Mouse (Mus musculus): Measurements from ENCODE around the gene Ap3d1.

The Ap3d1 gene

GRCm38 (mm10) chr10:80757717-80758116 is 15.7 kb upstream of the Ap3d1 start:
- peak; percentile 64 for DNase-seq (ENCODE audit: low spot score)

DNA sequence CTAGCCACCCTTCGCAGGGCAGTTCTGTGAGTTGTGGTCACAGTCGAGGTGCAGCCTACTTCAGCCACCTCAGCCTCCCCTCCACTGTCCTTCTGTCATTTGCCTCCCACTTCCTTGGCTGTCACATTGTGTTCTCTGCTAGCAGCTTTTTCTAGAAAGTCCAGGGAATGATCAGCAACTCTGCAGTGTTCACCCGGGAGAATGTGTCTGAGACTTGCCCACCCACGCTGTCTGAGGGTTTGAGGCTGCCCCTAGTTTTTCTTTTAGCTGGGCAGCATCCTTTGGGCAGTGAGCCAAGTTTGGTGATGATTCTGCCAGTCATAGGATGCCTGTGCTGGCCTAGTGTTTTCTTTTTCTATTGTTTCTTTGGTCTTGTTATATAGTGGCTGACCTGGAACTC is 14.9 kb upstream of the Ap3d1 start:
- DNase-seq (ENCODE audit: low spot score) = no peak

GRCm38 (mm10) chr10:80756509-80756908 is 14.4 kb upstream of the Ap3d1 start:
- DNase-seq (ENCODE audit: low spot score) = no peak

DNA sequence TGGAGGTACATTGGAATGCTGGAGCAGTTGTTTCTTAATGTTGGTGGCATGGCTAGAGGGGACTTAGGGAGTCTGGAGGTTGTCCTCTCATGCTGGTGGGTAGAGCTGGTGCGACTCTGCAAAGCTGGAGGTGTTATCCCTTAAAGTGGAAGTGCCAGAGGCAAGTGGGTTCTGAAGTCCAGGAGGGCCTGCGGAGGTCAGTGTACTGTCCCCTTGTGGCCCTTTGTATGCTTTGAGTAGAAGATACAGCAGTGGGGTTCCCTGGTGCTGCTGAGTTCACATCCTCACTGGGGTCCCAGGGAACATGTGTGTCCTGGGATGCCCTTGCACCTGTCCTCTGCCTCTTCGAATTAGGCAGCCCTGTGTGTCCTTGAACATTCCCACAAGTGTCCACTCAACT is 14.0 kb upstream of the Ap3d1 start:
- DNase-seq (ENCODE audit: low spot score) = no peak

- DNase-seq (ENCODE audit: low spot score) = no peak
Measured at GRCm38 (mm10) chr10:80755291-80756015, 13.4 kb upstream of the Ap3d1 start.

DNA sequence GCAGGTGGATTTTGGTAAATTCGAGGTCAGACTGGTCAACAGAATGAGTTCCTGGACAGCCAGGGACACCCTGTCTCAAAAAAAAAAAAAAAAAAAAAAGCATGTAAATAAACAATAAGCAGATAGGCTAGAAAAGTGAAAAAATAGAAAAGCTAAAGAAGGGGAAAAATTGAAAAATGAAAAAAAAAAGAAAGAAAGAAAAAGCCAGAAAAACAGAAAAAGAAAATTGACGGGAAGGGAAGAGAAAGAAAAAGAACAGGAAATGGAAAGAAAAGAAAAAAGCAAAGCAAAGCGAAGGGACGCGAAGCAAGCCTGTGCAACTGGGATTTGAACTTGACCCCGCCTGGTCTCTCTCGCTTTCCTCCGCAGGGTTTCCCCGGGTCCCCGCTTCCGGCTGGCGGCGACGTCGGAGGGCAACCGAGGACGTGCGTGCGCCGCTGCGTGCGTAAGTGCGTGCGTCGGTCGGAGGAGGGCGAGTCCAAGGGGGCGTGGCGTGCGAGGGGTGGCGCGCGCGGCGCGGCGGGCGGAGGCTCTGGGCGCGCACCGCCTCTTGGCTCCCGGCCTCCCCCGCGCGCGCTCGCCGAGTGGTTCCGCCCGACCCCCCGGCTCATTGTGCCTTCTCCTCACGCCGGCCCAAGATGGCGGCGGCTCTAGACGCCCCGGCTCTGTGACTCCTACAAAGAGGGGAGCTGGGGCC is 12.7 kb upstream of the Ap3d1 start, which contains the start of gene Dot1l:
Gene Dot1l (plus strand): TSS at position 613 of the 697 bp plus-strand sequence.
- peak; percentile 94 for DNase-seq (ENCODE audit: low spot score)

GRCm38 (mm10) chr10:80752079-80752625 is 10.1 kb upstream of the Ap3d1 start:
- peak; percentile 79 for DNase-seq (ENCODE audit: low spot score)

- peak; percentile 56 for DNase-seq (ENCODE audit: low spot score)
Measured at GRCm38 (mm10) chr10:80751188-80751832, 9.2 kb upstream of the Ap3d1 start.

GRCm38 (mm10) chr10:80748609-80749008 is 6.5 kb upstream of the Ap3d1 start:
- peak; percentile 72 for DNase-seq (ENCODE audit: low spot score)

- peak; percentile 74 for DNase-seq (ENCODE audit: low spot score)
Measured at GRCm38 (mm10) chr10:80747410-80747809, 5.3 kb upstream of the Ap3d1 start.

DNA sequence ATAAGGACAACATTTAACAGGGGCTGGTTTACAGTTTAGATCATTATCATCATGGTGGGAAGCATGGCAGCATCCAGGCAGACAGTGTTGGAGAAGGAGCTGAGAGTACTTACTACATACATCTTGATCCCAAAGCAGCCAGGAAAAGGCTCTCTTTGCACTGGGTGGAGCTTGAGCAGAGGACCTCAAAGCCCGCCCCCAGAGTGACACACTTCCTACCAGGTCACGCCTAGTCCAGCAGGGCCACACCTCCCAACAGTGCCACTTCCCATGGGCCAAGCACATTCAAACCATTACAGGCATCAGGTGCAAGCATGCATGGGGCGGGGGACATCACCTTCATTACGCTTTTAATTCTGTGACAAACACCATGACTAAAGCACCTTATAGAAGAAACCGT is 2.2 kb upstream of the Ap3d1 start:
- peak; percentile 72 for DNase-seq (ENCODE audit: low spot score)

GRCm38 (mm10) chr10:80741634-80742179 is 357 bp downstream of the Ap3d1 start:
- DNase-seq (ENCODE audit: low spot score) = no peak

DNA sequence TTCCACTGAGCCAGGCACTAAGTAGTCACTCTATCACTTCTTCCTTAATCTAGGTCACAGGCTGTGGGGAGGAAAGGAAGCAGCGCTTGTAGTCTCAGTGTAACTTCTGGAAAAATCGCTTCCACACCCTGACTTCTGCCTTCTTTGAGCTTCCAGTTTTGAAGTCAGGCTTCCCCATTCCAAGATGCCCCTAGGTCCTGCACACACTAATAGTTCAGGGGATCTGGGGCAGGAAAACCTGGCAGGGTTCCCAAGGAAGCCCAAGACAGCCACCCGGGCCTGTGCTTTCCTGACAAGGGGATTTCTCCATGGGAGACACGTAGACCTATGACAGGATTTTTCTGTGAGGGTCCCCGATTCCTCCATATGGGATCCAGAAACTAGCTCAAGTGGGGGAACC is 918 bp downstream of the Ap3d1 start:
- no peak for DNase-seq (ENCODE audit: low spot score)

DNA sequence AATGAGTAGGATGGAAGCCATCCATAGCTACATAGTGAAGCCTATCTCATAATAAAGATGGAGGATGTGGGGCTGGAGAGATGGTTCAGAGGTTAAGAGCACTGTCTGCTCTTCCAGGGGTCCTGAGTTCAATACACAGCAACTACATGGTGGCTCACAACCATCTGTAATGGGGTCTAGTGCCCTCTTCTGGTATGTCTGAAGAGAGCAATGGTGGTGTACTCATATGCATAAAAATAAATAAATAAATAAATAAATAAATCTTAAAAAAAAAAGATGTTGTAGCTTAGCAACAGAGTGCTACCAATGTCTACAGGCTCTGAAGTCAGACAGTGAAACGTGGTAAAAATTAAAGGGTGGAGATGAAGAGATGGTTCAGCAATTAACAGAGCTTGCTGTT is 3.4 kb downstream of the Ap3d1 start:
- DNase-seq (ENCODE audit: low spot score) = no peak

DNA sequence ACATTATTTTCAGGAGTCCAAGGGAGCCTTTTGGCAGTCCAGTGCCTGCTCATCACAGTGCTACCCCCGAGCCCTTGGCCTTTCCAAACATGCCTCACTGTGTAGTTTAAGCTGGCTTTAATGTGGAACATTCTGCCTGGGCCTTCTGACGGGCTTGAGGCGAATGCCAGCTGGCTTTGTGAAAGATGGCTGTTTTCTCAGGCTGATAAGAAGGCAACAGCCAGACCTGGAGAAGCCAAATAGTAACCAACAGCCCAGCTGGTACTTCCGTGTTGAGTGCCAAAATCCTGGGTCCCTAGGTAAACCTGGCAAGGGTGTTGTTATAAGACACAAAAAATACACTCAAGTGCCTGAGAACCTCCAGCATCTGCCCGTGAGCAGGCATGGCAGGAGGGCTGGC is 5.3 kb downstream of the Ap3d1 start:
- DNase-seq (ENCODE audit: low spot score) = no peak

DNA sequence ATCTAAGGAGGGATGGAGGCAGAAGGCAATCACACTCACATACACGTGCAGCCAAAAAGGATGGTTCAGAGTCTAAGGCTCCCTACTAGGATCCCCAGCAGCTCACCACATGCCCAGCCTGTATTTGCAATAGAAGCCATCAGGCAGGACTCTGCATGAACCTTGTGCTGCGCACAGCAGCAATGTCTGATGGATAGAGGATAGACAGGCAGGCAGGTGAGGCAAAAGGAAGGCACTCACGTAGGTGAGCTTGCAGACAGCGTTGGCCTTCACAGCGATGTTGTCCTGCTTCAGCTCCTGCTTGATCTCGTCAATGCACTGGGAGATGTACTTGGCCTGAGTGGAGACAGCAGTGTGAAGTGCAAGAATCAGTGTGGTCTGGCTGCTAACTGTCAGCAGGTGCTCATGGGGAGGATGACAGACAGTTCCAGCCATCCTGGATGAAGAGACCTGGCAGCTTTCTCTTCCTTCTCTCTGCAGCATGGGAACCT is 9.4 kb downstream of the Ap3d1 start:
- no peak for DNase-seq (ENCODE audit: low spot score)

DNA sequence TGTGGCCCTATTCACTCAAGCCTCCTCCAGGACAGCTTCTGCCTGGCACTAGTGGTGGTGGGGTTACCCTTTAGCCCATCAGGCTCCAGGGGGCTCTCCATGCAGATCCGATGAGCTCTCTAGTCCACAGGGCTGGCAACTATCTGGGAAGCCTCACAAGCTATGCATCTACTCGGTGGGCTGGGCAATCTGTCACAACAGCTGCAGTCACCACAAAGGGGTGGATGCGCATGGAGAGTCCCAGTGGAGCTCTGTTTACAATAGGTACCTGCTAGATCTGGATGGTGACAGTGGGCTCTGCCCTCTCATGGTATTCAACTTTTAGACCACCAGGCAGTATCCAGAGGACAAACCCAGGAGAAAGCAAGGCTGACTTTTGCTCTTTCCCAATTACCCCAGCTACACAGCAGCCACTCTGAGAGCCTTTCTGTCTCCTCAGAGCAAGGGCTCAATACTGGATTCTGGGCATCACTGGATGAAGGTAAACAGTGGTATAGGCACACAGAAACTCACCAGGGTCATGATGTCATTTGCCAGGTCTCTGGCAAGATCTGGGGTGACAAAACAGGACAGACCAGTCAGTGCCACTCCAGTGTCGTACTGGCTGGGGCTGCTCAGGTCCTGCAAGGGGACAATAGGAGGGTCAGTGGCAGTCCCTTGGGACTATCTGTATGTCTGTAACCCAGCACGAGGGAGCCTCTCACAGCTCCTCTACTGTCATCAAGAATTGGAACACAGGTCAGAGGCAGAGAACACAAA is 14.5 kb downstream of the Ap3d1 start:
- no peak for DNase-seq (ENCODE audit: low spot score)

GRCm38 (mm10) chr10:80717281-80717680 is 24.8 kb downstream of the Ap3d1 start:
- no peak for DNase-seq (ENCODE audit: low spot score)

DNA sequence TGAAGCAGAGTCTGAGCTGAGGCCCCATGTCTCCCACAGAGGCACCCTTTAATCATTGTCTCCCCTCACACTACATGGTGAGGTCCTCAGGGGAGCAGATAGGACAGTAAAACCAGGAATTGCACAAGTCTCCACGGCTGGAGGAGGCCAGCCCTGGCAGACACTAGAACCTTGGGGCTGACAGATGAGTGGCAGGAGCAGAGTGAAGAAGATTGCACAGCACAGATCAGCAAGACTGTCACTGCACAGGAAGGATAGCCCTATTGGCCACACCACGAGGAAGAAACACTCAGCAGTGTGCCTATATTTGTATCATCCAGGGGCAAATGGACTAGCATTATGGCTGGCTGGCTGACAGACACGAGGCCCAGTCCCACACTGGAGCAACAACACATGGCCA is 31.2 kb downstream of the Ap3d1 start:
- DNase-seq (ENCODE audit: low spot score) = no peak

GRCm38 (mm10) chr10:80705479-80705878 is 36.6 kb downstream of the Ap3d1 start:
- DNase-seq (ENCODE audit: low spot score) = no peak

GRCm38 (mm10) chr10:80705033-80705432 is 37.0 kb downstream of the Ap3d1 start:
- DNase-seq (ENCODE audit: low spot score) = no peak

GRCm38 (mm10) chr10:80704418-80704817 is 37.6 kb downstream of the Ap3d1 start:
- DNase-seq (ENCODE audit: low spot score) = no peak
